Mouse (Mus musculus) E14TG2a.4 (cell line): ENCODE measurements around the gene Bcas3.

ENCODE experiments used
- CTCF ChIP-seq: conservative IDR thresholded peaks from 2 replicates; pipeline ENCODE4 v1.5.1; 2014; ENCODE audit warnings: low read length
- NANOG ChIP-seq: IDR thresholded peaks from 2 replicates; pipeline ENCODE4 v1.6.1; 2014; ENCODE audit warnings: borderline replicate concordance, low read length, mixed read lengths
- POU5F1 ChIP-seq: IDR thresholded peaks from 2 replicates; pipeline ENCODE4 v1.6.1; 2014; ENCODE audit warnings: low read length, borderline replicate concordance

- TF ChIP-seq CTCF (no peak), POU5F1 (no peak), NANOG (no peak)
These were observed 196.7 kb downstream of the Bcas3 start for GRCm38 (mm10) chr11:85549651-85550050.
